Mouse (Mus musculus): ENCODE measurements around the gene Cd209c.

The Cd209c gene

GRCm38 (mm10) chr8:3954646-3955045, at the start of gene Cd209c:
Gene Cd209c, minus strand, starts transcription at chr8:3954746.
- no peak for DNase-seq (ENCODE audit: low read depth, low spot score)

GRCm38 (mm10) chr8:3994219-3994618, 39.7 kb upstream of the Cd209c start:
- DNase-seq (ENCODE audit: low read depth, low spot score) = no peak

GRCm38 (mm10) chr8:3956037-3956436, 1.5 kb upstream of the Cd209c start:
- no peak for DNase-seq (ENCODE audit: low read depth, low spot score)

- DNase-seq (ENCODE audit: low read depth, low spot score) = no peak
These were observed 14.5 kb downstream of the Cd209c start for GRCm38 (mm10) chr8:3940023-3940422.

GRCm38 (mm10) chr8:3926744-3927143, 27.8 kb downstream of the Cd209c start, which contains the start of gene Cd209b:
Gene Cd209b, minus strand, starts transcription at chr8:3926844.
- DNase-seq (ENCODE audit: low read depth, low spot score) = no peak
